Mouse (Mus musculus): ENCODE data around the gene Arhgap32. TPM values are rescaled to one million over a fixed set of nuclear protein-coding genes. Genes with fewer than 3 reads are reported as not detected.
A peak's percentile ranks its signal among the peaks of the same experiment; 100 is the strongest.

Gene Arhgap32
- polyA plus RNA-seq, 1 experiment from 2014 or later = 12.3 TPM

GRCm38 (mm10) chr9:32250486-32250885, 134.6 kb downstream of the Arhgap32 start:
- H3K27me3 ChIP-seq = no peaks in the 10 kb centered on the region
- ChIA-PET POLR2A (interaction anchor here (0.6 kb wide), 1 partner anchor 10 kb away, joined by 3 read pairs; no protein-coding TSS in a partner anchor), CTCF (no interaction called here)
- no peak for TF ChIP-seq CTCF (IDR thresholded peaks at IDR 0.05)
- no peak for ATAC-seq
- no peak for DNase-seq (ENCODE audit: low read depth, low spot score)
- in situ Hi-C loops (cut with MboI; ENCODE audit: low pct_unique_long_range_greater_than_20kb) = loop anchor here (25.0 kb wide), 1 partner anchor 688 kb away; no protein-coding TSS in a partner anchor

- POLR2A ChIA-PET = interaction anchor here (1.0 kb wide), 1 partner anchor 11 kb away, joined by 3 read pairs; no protein-coding TSS in a partner anchor
- TF ChIP-seq CTCF (IDR thresholded peaks at IDR 0.05) = no peak
- CTCF ChIA-PET = interaction anchor here (0.8 kb wide), 1 partner anchor 12 kb away, joined by 3 read pairs; no protein-coding TSS in a partner anchor
- in situ Hi-C loops (cut with MboI; ENCODE audit: low pct_unique_long_range_greater_than_20kb) = loop anchor here (25.0 kb wide), 1 partner anchor 691 kb away; no protein-coding TSS in a partner anchor
- DNase-seq (ENCODE audit: low read depth, low spot score) = no peak
- no peaks in the 10 kb centered on the region for H3K27me3 ChIP-seq
- ATAC-seq = no peak
These were observed 137.8 kb downstream of the Arhgap32 start for GRCm38 (mm10) chr9:32253721-32254120.

- in situ Hi-C loops (cut with MboI; ENCODE audit: low pct_unique_long_range_greater_than_20kb) = loop anchor here (25.0 kb wide), 1 partner anchor 695 kb away; no protein-coding TSS in a partner anchor
- no peaks in the 10 kb centered on the region for H3K27me3 ChIP-seq
- ChIA-PET POLR2A (no interaction called here), CTCF (interaction anchor here (1.4 kb wide), 1 partner anchor 12 kb away, joined by 3 read pairs; no protein-coding TSS in a partner anchor)
- no peak for TF ChIP-seq CTCF (IDR thresholded peaks at IDR 0.05)
- no peak for ATAC-seq
- no peak for DNase-seq (ENCODE audit: low read depth, low spot score)
These were observed 141.4 kb downstream of the Arhgap32 start for GRCm38 (mm10) chr9:32257365-32257764.

- ATAC-seq (no peak), DNase-seq (ENCODE audit: low read depth, low spot score) (no peak)
- CTCF ChIA-PET = interaction anchor here (0.9 to 1.4 kb wide), 2 partner anchors 11 to 14 kb away, joined by 3 read pairs; no protein-coding TSS in a partner anchor
- TF ChIP-seq CTCF (IDR thresholded peaks at IDR 0.05) = no peak
- POLR2A ChIA-PET = no interaction called here
- no peaks in the 10 kb centered on the region for H3K27me3 ChIP-seq
- in situ Hi-C loops (cut with MboI; ENCODE audit: low pct_unique_long_range_greater_than_20kb) = loop anchor here (25.0 kb wide), 1 partner anchor 696 kb away; no protein-coding TSS in a partner anchor
These were observed 141.9 kb downstream of the Arhgap32 start for GRCm38 (mm10) chr9:32257882-32258281.

- ChIA-PET CTCF (interaction anchor here (0.6 to 4.6 kb wide), 18 partner anchors 9 to 713 kb away, joined by 3 to 34 read pairs (median 4); no protein-coding TSS in a partner anchor), POLR2A (no interaction called here)
- DNase-seq (ENCODE audit: low read depth, low spot score) = peak; percentile 73
- ATAC-seq = peak; percentile 86
- peak; percentile 88 for TF ChIP-seq CTCF (IDR thresholded peaks at IDR 0.05)
- in situ Hi-C loops (cut with MboI; ENCODE audit: low pct_unique_long_range_greater_than_20kb) = loop anchor here (5.0 to 25.0 kb wide), 5 partner anchors 70 to 825 kb away; partner anchors contain the start of gene Kcnj5
- H3K27me3 ChIP-seq = peaks cover 11% of the 10 kb centered on the region
These were observed 156.0 kb downstream of the Arhgap32 start for GRCm38 (mm10) chr9:32271896-32272444.

GRCm38 (mm10) chr9:32278052-32278451, 162.1 kb downstream of the Arhgap32 start:
- ChIA-PET POLR2A (no interaction called here), CTCF (no interaction called here)
- DNase-seq (ENCODE audit: low read depth, low spot score) (no peak), ATAC-seq (no peak)
- in situ Hi-C loops (cut with MboI; ENCODE audit: low pct_unique_long_range_greater_than_20kb) = loop anchor here (10.0 kb wide), 1 partner anchor 333 kb away; no protein-coding TSS in a partner anchor
- no peak for TF ChIP-seq CTCF (IDR thresholded peaks at IDR 0.05)
- peaks cover 11% of the 10 kb centered on the region for H3K27me3 ChIP-seq

GRCm38 (mm10) chr9:32279789-32280188, 163.9 kb downstream of the Arhgap32 start:
- no peak for ATAC-seq
- ChIA-PET POLR2A (no interaction called here), CTCF (no interaction called here)
- H3K27me3 ChIP-seq = peaks cover 3% of the 10 kb centered on the region
- no peak for TF ChIP-seq CTCF (IDR thresholded peaks at IDR 0.05)
- no peak for DNase-seq (ENCODE audit: low read depth, low spot score)
- in situ Hi-C loops (cut with MboI; ENCODE audit: low pct_unique_long_range_greater_than_20kb) = loop anchor here (10.0 kb wide), 1 partner anchor 335 kb away; no protein-coding TSS in a partner anchor

GRCm38 (mm10) chr9:32280456-32280855, 164.5 kb downstream of the Arhgap32 start:
- DNase-seq (ENCODE audit: low read depth, low spot score) (no peak), ATAC-seq (no peak)
- in situ Hi-C loops (cut with MboI; ENCODE audit: low pct_unique_long_range_greater_than_20kb) = no loop called here
- ChIA-PET POLR2A (no interaction called here), CTCF (interaction anchor here (2.2 kb wide), 1 partner anchor 9 kb away, joined by 4 read pairs; no protein-coding TSS in a partner anchor)
- TF ChIP-seq CTCF (IDR thresholded peaks at IDR 0.05) = no peak
- H3K27me3 ChIP-seq = peaks cover 3% of the 10 kb centered on the region

- ChIA-PET CTCF (no interaction called here), POLR2A (no interaction called here)
- in situ Hi-C loops (cut with MboI; ENCODE audit: low pct_unique_long_range_greater_than_20kb) = no loop called here
- no peak for TF ChIP-seq CTCF (IDR thresholded peaks at IDR 0.05)
- no peaks in the 10 kb centered on the region for H3K27me3 ChIP-seq
- ATAC-seq = no peak
- no peak for DNase-seq (ENCODE audit: low read depth, low spot score)
These were observed 167.7 kb downstream of the Arhgap32 start for GRCm38 (mm10) chr9:32283591-32283990.

- no peaks in the 10 kb centered on the region for H3K27me3 ChIP-seq
- DNase-seq (ENCODE audit: low read depth, low spot score) (no peak), ATAC-seq (no peak)
- no peak for TF ChIP-seq CTCF (IDR thresholded peaks at IDR 0.05)
- in situ Hi-C loops (cut with MboI; ENCODE audit: low pct_unique_long_range_greater_than_20kb) = no loop called here
- ChIA-PET POLR2A (no interaction called here), CTCF (no interaction called here)
These were observed 175.7 kb downstream of the Arhgap32 start for GRCm38 (mm10) chr9:32291618-32292017.

GRCm38 (mm10) chr9:32292686-32293085, 176.8 kb downstream of the Arhgap32 start:
- peak; percentile 70 for ATAC-seq
- H3K27me3 ChIP-seq = no peaks in the 10 kb centered on the region
- no peak for TF ChIP-seq CTCF (IDR thresholded peaks at IDR 0.05)
- ChIA-PET POLR2A (no interaction called here), CTCF (no interaction called here)
- DNase-seq (ENCODE audit: low read depth, low spot score) = no peak
- in situ Hi-C loops (cut with MboI; ENCODE audit: low pct_unique_long_range_greater_than_20kb) = no loop called here

Measured in Patski (cell line).